Mouse (Mus musculus) ES-E14 (cell line): ENCODE data around the gene Slc38a4.

Experiments
- CHD2 ChIP-seq: IDR thresholded peaks from 2 replicates; pipeline ENCODE4 v1.6.1; 2014; ENCODE audit warnings: mild to moderate bottlenecking, low read depth, low read length, inconsistent platforms
- HCFC1 ChIP-seq: IDR thresholded peaks from 2 replicates; pipeline ENCODE4 v1.6.1; 2012; ENCODE audit warnings: low read length, inconsistent platforms, borderline replicate concordance; ENCODE audit not compliant: insufficient read depth
- MAFK ChIP-seq: IDR thresholded peaks from 2 replicates; pipeline ENCODE4 v1.6.1; 2014; ENCODE audit warnings: mild to moderate bottlenecking, low read depth, low read length, inconsistent platforms; ENCODE audit not compliant: insufficient read depth
- ZC3H11A ChIP-seq: IDR thresholded peaks from 2 replicates; pipeline ENCODE4 v1.6.1; 2012; ENCODE audit warnings: low read depth, mild to moderate bottlenecking, inconsistent platforms, low read length, borderline replicate concordance

- TF ChIP-seq HCFC1, result no peak
- TF ChIP-seq MAFK, result no peak
- TF ChIP-seq CHD2, result no peak
- no peak for TF ChIP-seq ZC3H11A
These were observed at the start of gene Slc38a4 for GRCm38 (mm10) chr15:97055794-97056193.
